Mouse (Mus musculus): ENCODE measurements at regions not wholly inside any gene's neighbourhood (a gene's known extent, or its start where the extent isn't known, plus 50 kb on each side); places are given as distances from the start of the nearest gene placed in this dataset.
"Not testable (repeated sequence)": the region's sequence is repeated elsewhere in the genome, so short reads cannot be mapped to it uniquely, and the experiment has no call there.

GRCm38 (mm10) chr13:12677372-12677771 lies 111.7 kb downstream of the Ero1lb start:
- H3K27ac ChIP-seq (replicated peaks), result no peak overlapping the region
- no peak overlapping the region for H3K4me3 ChIP-seq (replicated peaks)
- no peaks in the 10 kb centered on the region for H3K27me3 ChIP-seq
- no peaks in the 10 kb centered on the region for H3K4me1 ChIP-seq
- no peak overlapping the region for H3K9ac ChIP-seq
- ATAC-seq (ENCODE audit: insufficient number of reproducible peaks, low FRiP score, low TSS enrichment, low read depth), result no peak
- no peaks in the 10 kb centered on the region for H3K36me3 ChIP-seq
- 66% methylated on average over 2 of the region's 2 CpGs for WGBS
- no peak overlapping the region for H3K4me2 ChIP-seq (replicated peaks)
- no peaks in the 10 kb centered on the region for H3K9me3 ChIP-seq (replicated peaks)

- not testable (repeated sequence) for H3K4me1 ChIP-seq; H3K27ac ChIP-seq (replicated peaks); H3K9ac ChIP-seq; H3K4me2 ChIP-seq (replicated peaks); ATAC-seq (ENCODE audit: insufficient number of reproducible peaks, low FRiP score, low TSS enrichment, low read depth); H3K36me3 ChIP-seq; H3K9me3 ChIP-seq (replicated peaks); H3K4me3 ChIP-seq (replicated peaks); H3K27me3 ChIP-seq
- 87% methylated on average over 2 of the region's 2 CpGs for WGBS
Observed at GRCm38 (mm10) chr13:12671011-12671410, 105.3 kb downstream of the Ero1lb start.

GRCm38 (mm10) chr13:12668742-12669141 lies 103.1 kb downstream of the Ero1lb start:
- not testable (repeated sequence) for ATAC-seq (ENCODE audit: insufficient number of reproducible peaks, low FRiP score, low TSS enrichment, low read depth); H3K4me2 ChIP-seq (replicated peaks); H3K36me3 ChIP-seq; H3K27ac ChIP-seq (replicated peaks); H3K9ac ChIP-seq; H3K9me3 ChIP-seq (replicated peaks); H3K27me3 ChIP-seq; H3K4me3 ChIP-seq (replicated peaks); H3K4me1 ChIP-seq
- WGBS, result no CpG with 5 or more reads among the region's 7 CpGs

GRCm38 (mm10) chr13:12667727-12668665 lies 102.3 kb downstream of the Ero1lb start:
- not testable (repeated sequence) for H3K9me3 ChIP-seq (replicated peaks); H3K27me3 ChIP-seq; H3K36me3 ChIP-seq; H3K27ac ChIP-seq (replicated peaks); H3K9ac ChIP-seq; ATAC-seq (ENCODE audit: insufficient number of reproducible peaks, low FRiP score, low TSS enrichment, low read depth); H3K4me1 ChIP-seq; H3K4me3 ChIP-seq (replicated peaks); H3K4me2 ChIP-seq (replicated peaks)
- 78% methylated on average over 9 of the region's 9 CpGs for WGBS

GRCm38 (mm10) chr13:12666050-12666449 lies 100.4 kb downstream of the Ero1lb start:
- not testable (repeated sequence) for H3K27me3 ChIP-seq; H3K4me3 ChIP-seq (replicated peaks); ATAC-seq (ENCODE audit: insufficient number of reproducible peaks, low FRiP score, low TSS enrichment, low read depth); H3K27ac ChIP-seq (replicated peaks); H3K9me3 ChIP-seq (replicated peaks); H3K4me1 ChIP-seq; H3K4me2 ChIP-seq (replicated peaks); H3K9ac ChIP-seq; H3K36me3 ChIP-seq
- 80% methylated on average over 3 of the region's 3 CpGs for WGBS

Measured in embryonic facial prominence, embryonic 15.5 days (tissue).